Mouse (Mus musculus): ENCODE data around the gene Nom1.

- TF ChIP-seq CTCF (IDR thresholded peaks at IDR 0.05): no peak
- no peak for TF ChIP-seq POLR2A (IDR thresholded peaks at IDR 0.05; ENCODE audit: insufficient read depth, low read depth, low read length)
- TF ChIP-seq EP300 (IDR thresholded peaks at IDR 0.05; ENCODE audit: insufficient read depth, low read depth, low read length): no peak
These were observed 40.6 kb downstream of the Nom1 start for GRCm38 (mm10) chr5:29475041-29475440.
